Mouse (Mus musculus): ENCODE results near the gene Zglp1. TPM values are rescaled to one million over a fixed set of nuclear protein-coding genes. Genes with fewer than 3 reads are reported as not detected.

Gene Zglp1
- polyA plus RNA-seq, 1 experiment from 2014 or later: not detected

DNA sequence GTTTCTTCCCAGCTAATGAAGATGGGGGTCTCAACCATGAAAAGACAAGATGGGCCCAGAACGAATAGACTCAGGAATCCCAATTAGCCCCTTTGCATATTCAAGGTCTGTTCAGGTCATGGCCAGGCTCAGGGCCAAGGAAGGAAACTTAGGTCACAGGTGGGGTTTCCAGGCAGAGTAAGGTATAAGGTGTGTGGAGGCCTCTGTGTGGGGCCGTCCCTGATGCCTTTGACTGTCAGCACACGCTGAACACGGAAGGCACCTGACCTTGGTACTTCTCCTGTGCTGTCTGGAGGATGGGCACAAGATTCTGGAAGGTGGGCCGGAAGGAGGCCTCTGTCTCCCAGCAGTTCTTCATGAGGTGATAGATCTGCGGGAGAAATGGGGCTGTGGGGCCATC, 37.9 kb upstream of the Zglp1 start:
- no peak for ATAC-seq
- no peak for TF ChIP-seq CTCF (IDR thresholded peaks at IDR 0.05; ENCODE audit: low read depth)
- no peak overlapping the region for H3K9ac ChIP-seq (ENCODE audit: low read depth, low read length)
- no peaks in the 10 kb centered on the region for H3K27me3 ChIP-seq (replicated peaks; ENCODE audit: control insufficient read depth, insufficient read depth, low read length)
- H3K4me2 ChIP-seq (replicated peaks; ENCODE audit: low read depth): no peak overlapping the region
- 83% methylated on average over 6 of the region's 6 CpGs for WGBS
- H3K4me3 ChIP-seq (ENCODE audit: low read depth, low read length): no peak overlapping the region
- no peaks in the 10 kb centered on the region for H3K4me1 ChIP-seq (replicated peaks; ENCODE audit: control insufficient read depth, insufficient read depth, low read length)
- H3K27ac ChIP-seq (ENCODE audit: low read depth, low read length): no peak overlapping the region
- H3K36me3 ChIP-seq (ENCODE audit: control insufficient read depth, insufficient read depth): peaks cover 11% of the 10 kb centered on the region; the same call in 1 of the 2 replicates
- no peaks in the 10 kb centered on the region for H3K9me3 ChIP-seq (ENCODE audit: control insufficient read depth)

- WGBS: 97% methylated on average over 2 of the region's 2 CpGs
- ATAC-seq: no peak
- peaks cover 9% of the 10 kb centered on the region; the same call in 1 of the 2 replicates for H3K36me3 ChIP-seq (ENCODE audit: control insufficient read depth, insufficient read depth)
- no peak overlapping the region for H3K27ac ChIP-seq (ENCODE audit: low read depth, low read length)
- H3K4me3 ChIP-seq (ENCODE audit: low read depth, low read length): no peak overlapping the region
- H3K4me2 ChIP-seq (replicated peaks; ENCODE audit: low read depth): no peak overlapping the region
- H3K9me3 ChIP-seq (ENCODE audit: control insufficient read depth): no peaks in the 10 kb centered on the region
- H3K27me3 ChIP-seq (replicated peaks; ENCODE audit: control insufficient read depth, insufficient read depth, low read length): no peaks in the 10 kb centered on the region
- no peak for TF ChIP-seq CTCF (IDR thresholded peaks at IDR 0.05; ENCODE audit: low read depth)
- no peak overlapping the region for H3K9ac ChIP-seq (ENCODE audit: low read depth, low read length)
- no peaks in the 10 kb centered on the region for H3K4me1 ChIP-seq (replicated peaks; ENCODE audit: control insufficient read depth, insufficient read depth, low read length)
These were observed 35.2 kb upstream of the Zglp1 start for GRCm38 (mm10) chr9:21102076-21102475.

- H3K27ac ChIP-seq (ENCODE audit: low read depth, low read length): no peak overlapping the region
- TF ChIP-seq CTCF (IDR thresholded peaks at IDR 0.05; ENCODE audit: low read depth): no peak
- H3K27me3 ChIP-seq (replicated peaks; ENCODE audit: control insufficient read depth, insufficient read depth, low read length): no peaks in the 10 kb centered on the region
- peaks cover 9% of the 10 kb centered on the region; the same call in 1 of the 2 replicates for H3K36me3 ChIP-seq (ENCODE audit: control insufficient read depth, insufficient read depth)
- no peak overlapping the region for H3K9ac ChIP-seq (ENCODE audit: low read depth, low read length)
- H3K9me3 ChIP-seq (ENCODE audit: control insufficient read depth): no peaks in the 10 kb centered on the region
- H3K4me2 ChIP-seq (replicated peaks; ENCODE audit: low read depth): no peak overlapping the region
- no peaks in the 10 kb centered on the region for H3K4me1 ChIP-seq (replicated peaks; ENCODE audit: control insufficient read depth, insufficient read depth, low read length)
- H3K4me3 ChIP-seq (ENCODE audit: low read depth, low read length): no peak overlapping the region
- 42% methylated on average over 15 of the region's 15 CpGs for WGBS
- no peak for ATAC-seq
These were observed 33.7 kb upstream of the Zglp1 start for GRCm38 (mm10) chr9:21100447-21101161.

- no peak for TF ChIP-seq CTCF (IDR thresholded peaks at IDR 0.05; ENCODE audit: low read depth)
- WGBS: 41% methylated on average over 8 of the region's 8 CpGs
- H3K27ac ChIP-seq (ENCODE audit: low read depth, low read length): no peak overlapping the region
- H3K9ac ChIP-seq (ENCODE audit: low read depth, low read length): peak overlapping the region; percentile 31; the same call in 1 of the 2 replicates
- H3K36me3 ChIP-seq (ENCODE audit: control insufficient read depth, insufficient read depth): no peaks in the 10 kb centered on the region; the same call in 1 of the 2 replicates
- H3K9me3 ChIP-seq (ENCODE audit: control insufficient read depth): no peaks in the 10 kb centered on the region
- no peaks in the 10 kb centered on the region for H3K27me3 ChIP-seq (replicated peaks; ENCODE audit: control insufficient read depth, insufficient read depth, low read length)
- no peaks in the 10 kb centered on the region for H3K4me1 ChIP-seq (replicated peaks; ENCODE audit: control insufficient read depth, insufficient read depth, low read length)
- no peak overlapping the region for H3K4me2 ChIP-seq (replicated peaks; ENCODE audit: low read depth)
- ATAC-seq: peak; percentile 55; the same call in 1 of the 2 replicates
- no peak overlapping the region for H3K4me3 ChIP-seq (ENCODE audit: low read depth, low read length)
These were observed 30.9 kb upstream of the Zglp1 start for GRCm38 (mm10) chr9:21097793-21098192.

DNA sequence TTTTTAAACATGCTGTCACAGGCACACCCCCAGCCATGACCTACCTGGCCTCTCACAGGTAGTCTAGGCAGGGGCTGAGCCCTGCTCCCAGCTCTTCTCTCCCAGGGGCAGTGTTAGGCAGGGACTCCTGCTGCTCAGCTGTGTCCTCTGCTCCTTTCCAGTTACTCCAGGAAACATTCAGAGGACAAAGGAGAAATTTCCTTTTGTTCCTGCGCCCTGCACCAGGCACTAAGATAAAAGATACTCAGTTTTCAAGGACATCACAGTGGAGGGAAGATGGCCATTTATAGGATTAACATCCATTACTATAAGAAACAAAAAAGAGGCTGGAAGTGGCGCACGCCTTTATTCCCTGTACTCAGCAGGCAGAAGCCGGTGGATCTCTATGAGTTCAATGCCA, 29.1 kb upstream of the Zglp1 start:
- no peaks in the 10 kb centered on the region for H3K9me3 ChIP-seq (ENCODE audit: control insufficient read depth)
- H3K4me1 ChIP-seq (replicated peaks; ENCODE audit: control insufficient read depth, insufficient read depth, low read length): no peaks in the 10 kb centered on the region
- no peak overlapping the region for H3K4me3 ChIP-seq (ENCODE audit: low read depth, low read length)
- TF ChIP-seq CTCF (IDR thresholded peaks at IDR 0.05; ENCODE audit: low read depth): no peak
- no peak overlapping the region for H3K4me2 ChIP-seq (replicated peaks; ENCODE audit: low read depth)
- H3K36me3 ChIP-seq (ENCODE audit: control insufficient read depth, insufficient read depth): no peaks in the 10 kb centered on the region
- WGBS: 94% methylated on average over 4 of the region's 4 CpGs
- no peak overlapping the region for H3K27ac ChIP-seq (ENCODE audit: low read depth, low read length)
- no peak for ATAC-seq
- no peak overlapping the region for H3K9ac ChIP-seq (ENCODE audit: low read depth, low read length)
- H3K27me3 ChIP-seq (replicated peaks; ENCODE audit: control insufficient read depth, insufficient read depth, low read length): no peaks in the 10 kb centered on the region

- no peak overlapping the region for H3K4me3 ChIP-seq (ENCODE audit: low read depth, low read length)
- peaks cover 17% of the 10 kb centered on the region for H3K36me3 ChIP-seq (ENCODE audit: control insufficient read depth, insufficient read depth)
- no peaks in the 10 kb centered on the region for H3K9me3 ChIP-seq (ENCODE audit: control insufficient read depth)
- H3K4me1 ChIP-seq (replicated peaks; ENCODE audit: control insufficient read depth, insufficient read depth, low read length): no peaks in the 10 kb centered on the region
- H3K9ac ChIP-seq (ENCODE audit: low read depth, low read length): no peak overlapping the region
- WGBS: 94% methylated on average over 9 of the region's 9 CpGs
- no peaks in the 10 kb centered on the region for H3K27me3 ChIP-seq (replicated peaks; ENCODE audit: control insufficient read depth, insufficient read depth, low read length)
- no peak overlapping the region for H3K4me2 ChIP-seq (replicated peaks; ENCODE audit: low read depth)
- ATAC-seq: no peak
- TF ChIP-seq CTCF (IDR thresholded peaks at IDR 0.05; ENCODE audit: low read depth): no peak
- H3K27ac ChIP-seq (ENCODE audit: low read depth, low read length): no peak overlapping the region
These were observed 26.5 kb upstream of the Zglp1 start for GRCm38 (mm10) chr9:21093423-21093822.
